Mouse (Mus musculus) cortical plate, adult 2 months (tissue): ENCODE results near the gene Rnf212b. TPM values are rescaled to one million over a fixed set of nuclear protein-coding genes. Genes with fewer than 3 reads are reported as not detected.
A peak's percentile ranks its signal among the peaks of the same experiment; 100 is the strongest.

ENCODE experiments used
- H3K27ac ChIP-seq: fragments of 200-500 bp; 2 replicates; pipeline ENCODE4 v1.5.1; 2012; ENCODE audit warnings: low read length, control low read depth, inconsistent platforms; ENCODE audit not compliant: insufficient read depth
- H3K4me1 ChIP-seq: fragments of 200-500 bp; 2 replicates; pipeline ENCODE4 v1.6.1; 2011; ENCODE audit warnings: low read length; ENCODE audit not compliant: control insufficient read depth, insufficient read depth
- H3K4me3 ChIP-seq: fragments of 200-500 bp; 2 replicates; pipeline ENCODE4 v1.5.1; 2011; ENCODE audit warnings: mild to moderate bottlenecking, low read length, control low read depth; ENCODE audit not compliant: insufficient read depth
- CTCF ChIP-seq: fragments of 200-500 bp; IDR thresholded peaks from 2 replicates; pipeline ENCODE4 v1.5.1; 2011; ENCODE audit warnings: mild to moderate bottlenecking, control low read depth, low read length; ENCODE audit not compliant: insufficient read depth; ENCODE audit errors: extremely low read depth
- POLR2A ChIP-seq: fragments of 200-500 bp; IDR thresholded peaks from 2 replicates; pipeline ENCODE4 v1.6.1; 2011; ENCODE audit warnings: mild to moderate bottlenecking, low read length, control low read depth; ENCODE audit not compliant: insufficient read depth; ENCODE audit errors: extremely low read depth
- polyA plus RNA-seq: library from polyadenylated mRNA; depleted of rRNA; stranded (reverse); fragments of >200 nt; gene quantifications from 2 replicates; pipeline ENCODE4 v1.2.3, GENCODE M21; 2012; rRNA removed

Rnf212b gene
- polyA plus RNA-seq, 1 experiment: not detected

DNA sequence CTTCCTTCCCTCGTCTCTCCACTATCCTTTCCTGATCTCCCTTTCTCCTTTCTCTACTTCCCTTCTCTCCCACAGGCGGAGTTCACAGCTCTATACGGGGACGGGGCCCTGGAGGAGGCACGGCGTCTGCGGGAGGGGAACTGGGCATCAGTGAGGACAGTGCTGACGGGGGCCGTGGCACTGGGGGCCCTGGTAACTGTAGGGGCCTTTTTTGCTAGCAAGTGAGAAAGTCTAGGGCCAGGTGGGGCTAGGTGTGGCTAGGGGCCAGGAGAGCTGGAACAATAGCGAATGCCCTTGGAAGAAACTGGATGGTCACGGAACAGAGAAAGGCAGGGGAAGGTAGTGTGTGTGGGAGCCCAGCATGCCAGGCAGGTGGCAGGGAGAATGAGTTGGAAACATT is 71.4 kb downstream of the Rnf212b start:
- TF ChIP-seq POLR2A (no peak), CTCF (no peak)
- no peak overlapping the region for H3K4me3 ChIP-seq
- H3K27ac ChIP-seq: no peak overlapping the region
- peaks cover 8% of the 10 kb centered on the region for H3K4me1 ChIP-seq

DNA sequence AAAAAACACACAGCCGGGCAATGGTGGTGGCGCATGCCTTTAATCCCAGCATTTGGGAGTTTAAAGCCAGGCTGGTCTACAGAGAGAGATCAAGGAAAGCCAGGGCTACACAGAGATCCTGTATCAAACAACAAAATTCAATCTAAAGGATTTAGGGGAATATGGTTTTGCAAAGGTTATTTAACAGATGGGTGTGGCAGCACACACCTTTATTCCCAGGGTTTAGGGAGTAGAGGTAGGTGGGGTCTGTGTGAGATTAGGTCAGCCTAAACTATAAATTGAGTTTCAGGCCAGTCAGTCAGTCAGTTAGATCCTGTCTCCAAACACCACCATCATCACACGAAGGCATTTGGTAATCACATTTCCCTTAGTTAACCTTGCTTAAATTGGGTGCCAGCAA is 78.3 kb downstream of the Rnf212b start, which contains the start of gene Pabpn1:
Gene Pabpn1 (plus strand): TSS at position 301 of the 400 bp plus-strand sequence.
- H3K4me1 ChIP-seq: no peaks in the 10 kb centered on the region
- no peak for TF ChIP-seq CTCF
- no peak for TF ChIP-seq POLR2A
- peak within 1 kb of the TSS; percentile 20; the same call in 1 of the 2 replicates for H3K4me3 ChIP-seq
- no peak within 1 kb of the TSS for H3K27ac ChIP-seq

- Histone ChIP-seq H3K4me1 (no peaks in the 10 kb centered on the region), H3K27ac (no peak overlapping the region), H3K4me3 (peak overlapping the region; percentile 20)
- TF ChIP-seq CTCF (no peak), POLR2A (peak; percentile 94)
Measured at GRCm38 (mm10) chr14:54893651-54894181, 79.8 kb downstream of the Rnf212b start.

DNA sequence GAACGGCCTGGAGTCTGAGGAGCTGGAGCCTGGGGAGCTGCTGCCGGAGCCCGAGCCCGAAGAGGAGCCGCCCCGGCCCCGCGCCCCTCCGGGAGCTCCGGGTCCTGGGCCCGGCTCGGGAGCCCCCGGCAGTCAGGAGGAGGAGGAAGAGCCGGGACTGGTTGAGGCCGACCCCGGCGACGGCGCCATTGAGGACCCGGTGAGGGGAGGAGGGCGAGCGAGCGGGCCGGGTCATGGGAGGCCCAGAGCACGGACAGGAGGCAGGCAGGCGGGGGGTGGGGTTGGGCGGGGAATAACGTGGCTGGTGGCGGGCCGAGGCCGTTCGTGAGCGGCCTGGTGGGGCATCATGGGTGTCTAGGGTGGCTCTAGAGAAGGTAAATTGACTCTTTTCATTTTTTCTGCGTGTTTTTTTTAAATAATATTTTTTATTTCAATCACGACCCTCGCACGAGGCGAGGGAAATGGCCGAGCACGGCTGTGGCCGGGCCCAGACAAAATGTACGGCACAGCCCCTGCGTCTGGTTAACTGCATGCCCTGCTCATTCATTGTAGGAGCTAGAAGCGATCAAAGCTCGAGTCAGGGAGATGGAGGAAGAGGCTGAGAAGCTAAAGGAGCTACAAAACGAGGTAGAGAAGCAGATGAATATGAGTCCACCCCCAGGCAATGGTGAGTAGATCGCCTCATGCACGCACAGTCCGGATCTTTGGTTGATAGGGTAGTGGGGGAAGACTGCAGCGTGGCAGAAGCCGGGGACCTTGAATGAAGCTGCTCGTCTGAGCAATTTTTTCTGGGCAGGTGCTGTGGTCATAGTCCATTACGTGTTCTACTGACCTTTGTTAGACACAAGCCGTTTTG is 80.6 kb downstream of the Rnf212b start:
- Histone ChIP-seq H3K4me1 (no peaks in the 10 kb centered on the region), H3K4me3 (peak overlapping the region; percentile 89), H3K27ac (no peak overlapping the region)
- TF ChIP-seq POLR2A: no peak
- TF ChIP-seq CTCF: no peak

DNA sequence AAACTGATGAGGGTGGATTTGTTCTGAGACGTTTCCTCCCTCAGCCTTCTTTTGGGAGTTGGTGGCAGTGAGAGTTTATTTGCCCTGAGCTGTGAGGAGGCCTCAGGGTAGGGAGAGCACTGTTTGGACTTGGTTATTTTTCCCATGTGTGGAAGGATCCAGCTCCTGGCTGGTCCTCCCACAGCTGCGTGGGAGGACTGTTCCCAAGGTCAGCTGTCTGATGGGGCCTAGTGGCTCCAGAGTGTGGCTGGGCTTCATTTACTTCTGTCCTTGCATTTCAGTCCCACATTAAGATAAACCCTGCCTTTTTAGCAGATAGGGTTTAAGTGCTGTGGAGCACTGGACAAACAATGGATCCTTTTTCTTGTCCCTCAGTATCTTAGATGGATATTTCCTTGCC is 83.5 kb downstream of the Rnf212b start:
- Histone ChIP-seq H3K4me1 (no peaks in the 10 kb centered on the region), H3K4me3 (no peak overlapping the region), H3K27ac (no peak overlapping the region)
- TF ChIP-seq POLR2A: no peak
- no peak for TF ChIP-seq CTCF

- TF ChIP-seq POLR2A: no peak
- TF ChIP-seq CTCF: peak; percentile 61
- Histone ChIP-seq H3K4me1 (no peaks in the 10 kb centered on the region), H3K4me3 (no peak overlapping the region), H3K27ac (no peak overlapping the region)
Measured at GRCm38 (mm10) chr14:54900383-54900782, 86.4 kb downstream of the Rnf212b start.

DNA sequence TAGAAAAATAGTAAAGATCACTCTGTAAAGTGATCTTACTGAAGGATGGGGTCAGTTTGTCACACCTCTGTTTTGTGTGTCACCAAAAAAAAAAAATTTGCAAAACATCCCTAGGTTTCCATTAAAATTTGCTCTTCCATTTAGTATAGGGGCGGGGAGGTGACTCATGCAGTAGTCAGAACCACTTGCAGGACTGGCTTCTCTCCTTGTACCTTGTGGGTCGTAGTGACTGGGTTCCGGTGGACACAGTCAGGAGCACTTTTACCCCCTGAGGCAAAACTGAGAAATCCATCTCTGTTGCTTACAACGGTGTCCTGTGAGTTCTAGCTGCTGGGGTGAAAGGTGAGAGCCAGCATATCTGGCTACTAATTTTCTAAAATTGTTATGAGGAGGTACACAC is 89.7 kb downstream of the Rnf212b start:
- Histone ChIP-seq H3K27ac (no peak overlapping the region), H3K4me3 (no peak overlapping the region), H3K4me1 (no peaks in the 10 kb centered on the region)
- TF ChIP-seq CTCF (no peak), POLR2A (no peak)

Other genes with a start within 250 kb of the Rnf212b start
- 2.3 and 3.0 TPM in 2 replicates for gene Ajuba, start 236.6 kb upstream of the Rnf212b start, polyA plus RNA-seq
- 5.2 and 5.8 TPM in 2 replicates for gene 4931414P19Rik, start 208.1 kb upstream of the Rnf212b start, polyA plus RNA-seq
- 181 and 197 TPM in 2 replicates for gene Psmb5, start 196.1 kb upstream of the Rnf212b start, polyA plus RNA-seq
- 0.17 and 0.23 TPM in 2 replicates for gene Psmb11, start 192.7 kb upstream of the Rnf212b start, polyA plus RNA-seq
- gene Gm17606, start 173.2 kb upstream of the Rnf212b start, polyA plus RNA-seq: not detected in 2 replicates
- gene Cdh24, start 172.8 kb upstream of the Rnf212b start, polyA plus RNA-seq: 13.3 and 18.6 TPM in 2 replicates
- 35.1 and 37.9 TPM in 2 replicates for gene 1700123O20Rik, start 127.9 kb upstream of the Rnf212b start, polyA plus RNA-seq
- gene Acin1, start 127.2 kb upstream of the Rnf212b start, polyA plus RNA-seq: 169 and 194 TPM in 2 replicates
- 0.04 and 0.06 TPM in 2 replicates for gene Gm29776, start 115.3 kb upstream of the Rnf212b start, polyA plus RNA-seq
- 0.09 TPM in 1 of 2 replicates, not detected in the other for gene Cebpe, start 102.0 kb upstream of the Rnf212b start, polyA plus RNA-seq
- 51.3 and 54.7 TPM in 2 replicates for gene Slc7a8, start 32.2 kb upstream of the Rnf212b start, polyA plus RNA-seq
- 9.6 TPM in 2 replicates for gene Homez, start 56.8 kb downstream of the Rnf212b start, polyA plus RNA-seq
- gene Ppp1r3e, start 63.4 kb downstream of the Rnf212b start, polyA plus RNA-seq: 15.7 and 16.1 TPM in 2 replicates
- 109 and 115 TPM in 2 replicates for gene Bcl2l2, start 69.2 kb downstream of the Rnf212b start, polyA plus RNA-seq
- 0.15 and 0.50 TPM in 2 replicates for gene Gm20521, start 69.3 kb downstream of the Rnf212b start, polyA plus RNA-seq
- 414 and 456 TPM in 2 replicates for gene Pabpn1, start 78.4 kb downstream of the Rnf212b start, polyA plus RNA-seq
- 776 and 795 TPM in 2 replicates for gene Slc22a17, start 99.0 kb downstream of the Rnf212b start, polyA plus RNA-seq
- 7.5 and 8.2 TPM in 2 replicates for gene Efs, start 112.0 kb downstream of the Rnf212b start, polyA plus RNA-seq
- gene Il25, start 118.6 kb downstream of the Rnf212b start, polyA plus RNA-seq: 0.13 and 0.17 TPM in 2 replicates
- 136 and 169 TPM in 2 replicates for gene Cmtm5, start 122.1 kb downstream of the Rnf212b start, polyA plus RNA-seq
- gene Myh6, start 152.8 kb downstream of the Rnf212b start, polyA plus RNA-seq: 0.17 TPM in 1 of 2 replicates, not detected in the other
- gene Gm17428, start 162.8 kb downstream of the Rnf212b start, polyA plus RNA-seq: not detected in 2 replicates
- 29.0 and 34.8 TPM in 2 replicates for gene Myh7, start 180.5 kb downstream of the Rnf212b start, polyA plus RNA-seq
- gene Ngdn, start 201.3 kb downstream of the Rnf212b start, polyA plus RNA-seq: 35.3 and 38.6 TPM in 2 replicates